Mouse (Mus musculus) ovary, postnatal 10 days (tissue): ENCODE data around the gene Ckb.
"Not testable (repeated sequence)": the region's sequence is repeated elsewhere in the genome, so short reads cannot be mapped to it uniquely, and the experiment has no call there.

Source experiments
- DNase-seq: peaks from one replicate; pipeline ENCODE4 v3.0.0; 2022; ENCODE audit warnings: low spot score

The Ckb gene

DNA sequence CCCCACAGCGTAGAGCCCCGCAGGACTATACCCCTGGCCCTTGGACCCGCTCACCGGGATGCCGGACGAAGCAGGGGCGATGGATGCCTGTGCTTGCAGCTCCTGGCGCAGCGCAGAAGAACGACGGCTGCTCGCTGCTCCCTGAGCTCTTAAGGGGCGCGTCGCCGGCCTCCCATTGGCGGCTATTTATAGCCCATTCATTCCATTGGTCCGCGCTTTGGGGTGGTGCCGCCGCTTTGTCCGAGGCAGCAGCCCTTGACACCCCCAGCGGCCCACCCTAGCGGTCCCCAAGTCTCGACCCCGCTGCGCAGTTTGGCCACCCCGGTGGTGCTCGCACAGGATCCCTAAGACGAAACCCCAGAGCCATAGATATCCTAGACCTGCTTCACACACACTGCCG, at the start of gene Ckb:
Gene Ckb (minus strand): TSS at position 163 of the 400 bp plus-strand sequence.
- DNase-seq = no peak

DNA sequence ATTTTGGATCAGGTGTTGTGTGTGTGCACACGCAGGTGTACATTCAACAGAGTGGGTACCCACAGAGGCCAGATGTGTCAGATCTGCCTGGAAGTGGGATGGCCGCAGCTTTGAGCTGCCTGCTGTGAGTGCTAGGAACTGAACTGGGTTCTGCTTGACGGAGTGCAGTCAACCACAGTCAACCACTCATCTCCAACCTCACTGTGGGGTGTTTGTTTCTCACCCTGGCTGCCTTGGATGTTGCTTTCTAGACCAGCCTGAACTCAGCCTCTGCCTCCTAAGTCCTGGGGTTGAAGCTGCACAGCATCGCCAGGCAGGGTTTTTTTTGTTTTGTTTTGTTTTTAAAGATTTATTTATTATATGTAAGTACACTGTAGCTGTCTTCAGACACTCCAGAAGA, 48.1 kb upstream of the Ckb start:
- no peak for DNase-seq

DNA sequence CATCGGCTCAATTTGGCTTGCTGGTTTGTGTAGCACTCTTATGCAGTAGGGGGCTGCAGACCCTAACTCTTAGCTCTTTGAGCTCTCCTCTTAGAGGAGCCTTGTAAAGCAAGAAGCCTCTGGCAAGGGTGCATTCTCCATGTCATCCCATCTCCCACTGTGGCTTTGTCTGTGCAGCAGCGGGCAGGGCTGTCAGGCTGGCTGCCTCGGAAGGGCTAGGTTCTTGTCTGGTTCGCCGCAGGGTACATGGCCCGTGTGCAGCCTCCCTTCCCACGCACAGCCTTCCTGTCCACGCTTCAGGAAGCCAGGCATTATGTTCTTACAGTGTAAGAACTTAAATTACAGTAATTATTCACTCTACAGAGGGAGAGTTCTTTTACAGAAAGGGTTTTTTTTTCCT, 46.5 kb upstream of the Ckb start:
- DNase-seq = no peak

DNA sequence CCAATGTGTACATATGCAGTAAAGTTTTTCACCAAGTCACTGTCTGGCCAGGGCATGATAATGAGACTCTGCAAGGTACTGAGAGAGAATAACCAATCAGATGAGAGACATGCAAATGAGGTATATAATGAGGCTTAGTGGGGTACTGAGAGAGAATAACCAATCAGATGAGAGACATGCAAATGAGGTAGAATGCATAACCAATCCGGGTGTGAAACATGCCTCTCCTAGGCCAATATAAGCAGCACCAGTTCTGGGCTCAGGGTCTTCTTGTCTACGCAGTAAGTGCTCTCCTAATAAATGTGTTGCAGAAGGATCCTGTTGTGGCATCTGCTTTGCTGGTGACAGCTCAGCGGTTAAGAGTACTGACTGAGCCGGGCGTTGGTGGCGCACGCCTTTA, 44.4 kb upstream of the Ckb start:
- DNase-seq = no peak

DNA sequence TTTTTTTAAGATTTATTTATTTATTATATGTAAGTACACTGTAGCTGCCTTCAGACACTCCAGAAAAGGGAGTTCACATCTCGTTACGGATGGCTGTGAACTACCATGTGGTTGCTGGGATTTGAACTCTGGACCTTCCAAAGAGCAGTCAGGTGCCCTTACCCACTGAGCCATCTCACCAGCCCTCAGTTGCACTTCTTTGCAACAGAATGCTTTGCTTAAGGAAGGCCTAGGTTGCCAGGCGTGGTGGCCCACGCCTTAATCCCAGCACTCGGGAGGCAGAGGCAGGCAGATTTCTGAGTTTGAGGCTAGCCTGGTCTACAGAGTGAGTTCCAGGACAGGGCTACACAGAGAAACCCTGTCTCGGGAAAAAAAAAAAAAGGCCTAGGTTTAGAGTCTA, 41.7 kb upstream of the Ckb start:
- not testable (repeated sequence) for DNase-seq

DNA sequence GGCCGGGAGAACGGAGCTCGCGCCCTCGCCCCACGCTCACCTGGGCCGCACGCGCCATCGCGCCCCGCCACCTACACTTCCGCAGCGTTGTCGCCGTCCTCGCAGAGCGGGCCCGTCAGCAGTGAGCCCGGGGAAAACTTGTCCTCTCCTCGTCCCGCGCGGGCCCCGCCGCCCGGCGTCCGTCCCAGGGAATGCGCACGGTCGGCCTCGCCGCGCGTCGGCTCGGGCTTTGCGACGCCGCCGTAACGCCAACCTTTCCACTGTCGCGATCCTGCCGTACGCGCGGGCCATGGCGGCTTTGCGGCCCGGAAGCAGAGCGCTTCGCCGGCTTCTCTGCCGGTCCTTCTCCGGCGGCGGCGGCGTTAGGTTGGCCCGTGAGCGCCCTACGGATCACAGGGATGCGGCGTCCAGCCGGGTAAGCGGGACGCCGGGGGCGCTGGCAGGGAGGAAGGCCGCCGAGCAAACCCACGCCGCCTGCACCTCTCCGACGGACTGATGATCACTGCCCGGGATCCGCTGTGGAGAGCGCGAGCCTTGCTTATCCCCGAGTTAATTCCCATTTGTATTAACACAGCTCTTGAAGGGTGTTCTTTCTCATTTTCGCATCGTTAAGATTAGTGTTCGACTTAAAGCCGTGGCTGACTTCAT, 41.0 kb upstream of the Ckb start, which contains the start of the genes Bag5 and Apopt1:
Gene Bag5 (minus strand): TSS at position 254 of the 648 bp plus-strand sequence.
Gene Apopt1 (plus strand): TSS at position 258 of the 648 bp plus-strand sequence.
- peak; percentile 78 for DNase-seq

DNA sequence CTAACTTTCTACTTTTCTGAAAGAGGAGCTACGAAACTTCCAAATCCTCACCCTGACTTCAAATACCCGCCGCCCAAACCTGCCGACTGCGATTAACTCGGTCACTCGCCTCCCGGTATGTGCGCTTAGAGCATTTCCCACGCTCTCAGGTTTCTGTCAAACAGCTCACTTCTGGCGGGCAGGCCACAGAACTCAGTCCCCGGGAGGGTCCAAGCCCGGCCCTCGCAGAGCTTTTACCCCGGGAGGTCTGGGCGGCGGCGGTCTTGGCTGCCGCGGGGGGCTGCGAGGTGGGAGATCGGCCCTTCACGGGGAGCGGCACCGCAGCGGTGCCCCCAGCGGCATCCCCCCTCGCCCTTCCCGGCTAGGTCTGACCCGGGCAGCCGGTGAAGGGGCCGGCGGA, 40.3 kb upstream of the Ckb start:
- no peak for DNase-seq

DNA sequence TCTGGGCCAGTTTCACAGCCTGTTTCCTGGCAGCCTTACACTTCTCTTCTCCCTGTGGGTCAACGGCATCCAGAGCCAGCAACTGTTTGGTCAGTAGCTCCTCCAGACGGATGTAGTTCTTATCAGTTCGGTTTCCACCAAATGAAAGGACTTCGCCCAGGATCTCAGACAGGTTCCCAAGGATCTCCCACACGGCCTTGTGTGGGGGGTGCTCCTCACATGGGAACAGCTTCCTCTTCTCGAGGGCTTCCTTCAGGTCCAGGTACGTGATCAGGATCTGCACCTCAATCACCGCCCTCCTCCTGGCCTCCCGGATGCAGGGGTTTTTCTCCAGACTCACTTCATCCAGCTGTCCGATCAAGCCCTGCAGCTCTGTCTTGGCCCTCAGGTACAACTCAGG, 38.0 kb upstream of the Ckb start:
- DNase-seq = no peak

DNA sequence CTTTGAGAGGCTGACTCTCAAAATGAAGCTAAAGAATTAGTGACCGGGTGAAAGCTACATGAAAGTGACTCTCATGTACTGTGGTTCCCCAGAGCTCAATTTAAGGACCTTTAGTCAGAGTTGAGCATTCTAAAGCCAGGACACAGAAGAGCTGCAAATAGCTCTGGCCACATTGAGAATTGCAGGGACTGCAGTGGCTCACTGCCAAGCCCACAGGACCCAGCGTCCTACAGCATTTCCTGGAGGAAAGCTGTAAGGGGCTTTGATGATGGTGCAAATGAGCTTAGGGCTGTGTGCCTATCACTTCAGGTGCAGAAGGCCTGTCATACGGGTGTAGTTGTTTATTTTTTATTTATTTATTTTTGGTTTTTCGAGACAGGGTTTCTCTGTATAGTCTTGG, 36.0 kb upstream of the Ckb start:
- DNase-seq = no peak

DNA sequence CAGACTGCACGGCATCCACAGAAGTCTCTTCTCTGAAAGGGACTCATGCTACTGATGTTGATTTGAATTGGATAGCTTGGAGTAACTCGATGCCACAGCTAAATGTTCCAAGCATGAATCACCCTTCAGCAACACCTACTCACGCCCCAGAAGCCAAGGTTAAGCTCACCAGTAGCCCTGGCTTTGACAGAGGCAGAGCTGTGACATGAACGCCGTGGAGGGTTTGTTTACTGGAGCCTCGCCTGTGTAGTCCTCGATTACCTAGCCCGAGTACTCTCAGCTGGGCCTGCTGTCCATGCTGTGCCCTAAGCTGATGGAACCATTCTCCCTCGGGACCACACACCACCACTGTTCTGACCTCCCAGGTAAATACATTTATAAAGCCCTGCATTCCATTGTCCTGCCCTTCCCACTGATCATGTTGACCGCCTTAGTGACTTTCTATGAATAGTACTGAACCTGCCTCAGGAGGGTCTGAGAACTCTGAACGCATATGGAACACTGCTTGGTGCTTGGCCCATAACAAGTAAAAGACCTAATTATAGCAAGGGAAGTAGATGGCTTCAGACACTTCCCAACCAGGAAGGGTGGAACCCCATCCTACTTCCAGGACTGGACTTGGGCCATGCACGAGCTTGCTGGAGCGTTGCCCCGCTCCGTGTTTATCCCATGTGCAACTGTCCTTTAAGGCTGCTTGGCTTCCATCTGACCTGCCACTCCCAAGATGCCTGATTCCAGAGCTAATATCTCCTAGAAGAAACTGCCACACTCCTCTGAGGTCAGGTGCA, 33.2 kb upstream of the Ckb start:
- no peak for DNase-seq

DNA sequence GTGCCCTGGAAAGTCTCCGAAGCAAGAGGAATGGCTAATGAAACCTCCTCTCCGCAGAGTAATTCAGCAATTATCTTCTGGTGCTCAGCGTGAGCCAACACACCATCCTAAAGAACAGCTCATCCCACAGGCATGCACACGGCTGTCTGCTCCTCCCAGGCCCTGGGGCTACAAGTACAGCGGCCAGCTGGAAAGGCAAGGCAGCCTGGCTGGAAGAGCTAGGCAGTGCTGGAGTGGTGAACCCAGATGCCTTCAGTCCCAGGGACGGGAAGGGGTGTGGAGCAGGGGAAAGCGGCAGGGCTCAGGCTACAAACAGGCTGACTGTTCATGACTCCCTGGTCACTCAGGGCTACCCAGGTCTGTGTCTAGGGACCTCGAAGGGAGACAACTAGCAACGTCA, 32.5 kb upstream of the Ckb start:
- DNase-seq = no peak

DNA sequence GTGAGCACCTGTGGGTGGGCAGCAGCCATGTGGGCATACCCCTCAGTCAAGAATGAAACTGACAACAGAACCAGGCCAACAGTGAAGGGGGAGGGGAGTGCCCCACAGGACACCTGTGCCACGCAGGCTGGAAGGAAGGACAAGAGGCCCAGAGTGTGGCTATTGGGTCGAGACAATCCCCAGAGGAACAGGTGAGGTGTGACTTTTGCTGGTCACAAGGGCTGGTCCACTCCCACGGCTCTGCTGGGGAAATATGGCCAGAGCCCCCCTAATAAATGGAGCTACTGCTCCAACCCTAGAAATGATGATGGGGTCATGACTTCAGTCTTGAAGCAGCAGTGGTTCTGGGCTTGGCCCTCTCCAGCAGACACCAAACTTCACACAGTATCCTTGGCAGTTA, 31.2 kb upstream of the Ckb start:
- DNase-seq = no peak

DNA sequence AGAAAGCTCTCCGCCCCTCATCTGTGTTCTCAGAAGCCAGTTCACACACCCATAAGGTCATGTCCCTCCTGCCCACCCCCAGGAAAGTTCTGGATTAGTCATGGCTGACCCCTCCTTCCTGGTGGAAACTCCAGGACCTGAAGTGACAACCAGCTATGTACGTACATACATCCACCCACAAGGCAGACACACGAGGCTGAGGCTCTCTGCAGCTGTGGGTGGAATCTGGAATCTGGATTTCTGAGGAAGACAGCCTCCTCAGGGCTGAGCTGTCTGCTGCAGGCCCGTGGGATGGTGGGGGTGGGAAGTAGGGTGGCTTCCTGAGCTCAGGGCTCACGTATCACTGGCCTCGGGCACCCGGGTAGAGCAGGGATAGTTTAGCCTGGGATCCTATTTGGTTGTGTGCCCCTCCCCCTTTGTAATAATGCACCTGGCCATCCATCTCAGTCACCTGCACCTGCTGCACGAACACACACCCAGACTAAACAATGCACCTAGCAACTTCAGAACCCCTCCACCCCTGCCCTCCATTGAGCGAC, 28.9 kb upstream of the Ckb start:
- DNase-seq = no peak

DNA sequence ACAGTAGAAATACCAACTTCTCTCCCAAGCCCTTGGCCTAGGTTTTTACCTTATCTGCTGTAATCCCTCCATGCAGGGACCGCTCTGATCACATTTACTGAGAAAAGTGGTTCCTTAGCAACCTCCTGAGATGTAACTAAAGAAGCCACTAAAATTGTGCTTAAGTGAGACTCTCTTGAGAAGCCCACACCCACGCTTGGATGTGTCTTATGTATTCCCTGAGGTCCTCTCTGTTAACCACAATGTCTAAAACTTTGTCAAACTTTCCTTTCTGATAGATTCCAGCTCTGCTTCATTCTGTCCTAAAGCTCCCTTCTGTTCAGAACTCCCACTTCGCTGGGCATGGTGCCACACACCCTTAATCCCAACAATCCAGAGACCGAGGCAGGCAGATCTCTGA, 27.4 kb upstream of the Ckb start:
- DNase-seq = no peak

DNA sequence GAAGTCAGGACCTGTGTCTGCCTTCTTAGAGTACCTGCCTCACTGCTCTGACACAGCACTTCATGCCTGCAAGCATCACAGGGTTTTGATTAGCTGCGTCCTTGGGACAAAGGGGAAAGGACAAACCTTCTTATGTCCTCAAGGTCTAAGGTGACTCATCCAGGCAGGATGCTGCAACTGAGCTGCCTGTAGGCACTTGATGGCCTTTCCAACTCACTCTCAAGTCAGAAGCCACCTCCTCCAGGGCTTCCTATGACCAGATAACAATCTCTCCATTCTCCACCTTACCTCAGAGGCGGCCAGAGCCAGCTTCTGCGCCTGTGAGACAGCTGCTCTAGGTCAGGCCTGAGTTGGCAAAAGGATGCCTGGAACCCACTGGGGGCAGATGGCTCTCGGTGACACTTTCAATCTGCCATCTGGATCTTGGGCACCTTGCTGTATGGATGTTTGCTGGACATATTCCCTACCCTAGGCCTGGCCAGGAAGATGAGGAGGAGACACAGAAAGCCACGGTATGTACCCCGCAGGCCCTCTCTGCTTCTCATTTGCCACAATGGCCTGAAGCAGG, 26.3 kb upstream of the Ckb start:
- no peak for DNase-seq

DNA sequence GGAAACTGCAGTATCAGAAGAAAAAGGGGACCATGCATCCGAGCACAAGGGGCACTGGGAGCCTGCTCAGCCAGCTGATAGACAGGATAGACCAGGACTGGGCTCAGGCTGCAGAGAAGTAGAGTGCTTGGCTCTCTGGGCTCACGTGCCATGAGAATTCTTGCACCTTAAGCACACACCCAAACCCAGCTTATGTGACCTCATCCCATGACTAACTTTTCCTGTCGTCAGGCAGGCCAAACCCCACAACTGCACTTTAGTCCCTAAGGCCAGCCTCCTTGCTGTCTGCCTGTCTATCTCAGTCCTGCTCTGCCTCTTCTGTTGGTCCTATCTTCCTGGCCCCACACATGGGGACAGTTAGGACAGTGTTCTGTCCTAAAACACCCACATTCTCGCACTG, 25.6 kb upstream of the Ckb start:
- DNase-seq = no peak

DNA sequence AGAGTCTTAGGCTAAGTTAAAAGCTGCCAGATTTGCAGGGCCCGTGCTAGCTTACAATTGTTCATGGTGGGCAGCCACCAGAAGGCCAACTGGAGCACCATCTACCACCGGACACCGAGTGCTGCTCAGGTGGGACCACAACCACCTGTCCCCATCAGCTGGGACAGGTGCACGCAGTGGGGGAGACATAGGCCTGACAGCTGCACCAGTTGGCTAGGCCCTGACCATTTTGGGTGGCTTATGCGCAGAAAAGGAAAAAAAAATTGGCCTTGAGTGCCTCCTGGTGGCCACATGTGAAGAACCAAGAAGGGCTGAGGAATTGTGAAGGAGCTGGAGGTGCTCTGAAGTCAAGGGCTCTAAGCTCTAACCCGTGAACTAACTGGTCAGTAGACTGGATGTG, 24.1 kb upstream of the Ckb start:
- no peak for DNase-seq

DNA sequence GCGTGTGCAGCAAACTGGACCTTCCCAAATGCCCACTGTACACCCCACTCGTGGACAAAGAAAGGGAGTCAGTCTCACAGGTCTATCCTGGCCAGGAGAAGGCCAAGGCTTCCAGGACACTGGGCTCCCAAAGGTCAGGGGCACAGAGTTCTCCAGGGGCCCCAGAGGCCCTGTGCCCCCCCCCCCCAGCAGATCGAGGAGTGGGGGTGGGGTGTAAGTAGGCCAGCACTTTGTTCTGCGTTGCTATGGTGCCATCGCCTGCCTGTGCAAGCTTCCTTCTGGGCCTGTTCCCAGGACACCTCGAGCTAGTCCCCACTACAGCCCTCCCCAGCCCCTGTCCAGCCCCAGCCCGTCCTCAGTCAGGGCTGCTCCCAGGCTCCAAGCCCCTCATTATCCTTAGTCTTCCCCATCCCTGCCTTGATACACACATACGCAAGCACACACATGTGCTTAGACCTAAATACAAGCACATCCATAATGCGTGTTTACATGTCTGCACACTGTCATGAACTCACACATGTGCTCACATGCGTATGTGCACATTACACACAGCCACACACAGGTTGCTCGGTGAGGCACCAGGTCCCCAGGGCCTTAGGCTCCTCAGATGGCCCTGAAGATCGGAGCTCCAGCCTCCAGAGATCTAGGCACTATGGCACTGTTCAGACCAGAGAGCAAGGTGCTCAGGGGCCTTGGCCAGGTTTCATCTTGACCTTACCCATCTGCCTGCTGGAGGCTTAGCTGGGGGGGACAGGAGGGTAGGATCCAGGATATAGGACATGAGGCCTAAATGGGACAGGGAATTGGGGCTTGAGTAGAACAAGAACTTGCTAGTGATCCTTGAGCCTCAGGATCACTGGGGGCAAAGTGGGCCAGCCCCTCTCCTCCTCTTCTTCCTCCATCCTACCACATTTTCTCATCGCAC, 23.0 kb upstream of the Ckb start:
- no peak for DNase-seq

DNA sequence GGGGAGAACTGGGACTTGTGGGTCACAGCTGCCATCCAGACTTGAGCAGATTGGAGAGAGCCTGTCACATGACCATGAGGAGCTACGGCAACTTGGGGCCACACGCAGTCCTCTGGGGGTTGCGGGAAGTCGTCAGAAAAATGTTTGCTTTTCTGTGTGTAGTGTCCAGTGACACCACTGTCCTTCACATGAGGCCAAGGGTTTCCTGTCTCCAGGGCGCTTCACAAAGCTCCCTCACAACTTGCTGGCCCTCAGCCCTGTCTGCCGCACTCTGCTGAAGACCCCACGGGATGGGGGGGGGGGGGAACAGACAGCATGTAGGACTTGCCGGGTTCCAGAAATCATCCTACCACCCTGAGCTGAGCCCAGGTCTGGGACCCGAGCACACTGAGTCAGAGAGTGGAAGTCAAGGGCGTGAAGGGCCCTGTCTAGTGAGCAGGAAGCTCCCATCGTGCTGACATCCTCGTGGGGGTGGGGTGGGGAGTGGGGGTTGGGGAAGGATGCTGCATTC, 22.2 kb upstream of the Ckb start:
- DNase-seq = no peak

DNA sequence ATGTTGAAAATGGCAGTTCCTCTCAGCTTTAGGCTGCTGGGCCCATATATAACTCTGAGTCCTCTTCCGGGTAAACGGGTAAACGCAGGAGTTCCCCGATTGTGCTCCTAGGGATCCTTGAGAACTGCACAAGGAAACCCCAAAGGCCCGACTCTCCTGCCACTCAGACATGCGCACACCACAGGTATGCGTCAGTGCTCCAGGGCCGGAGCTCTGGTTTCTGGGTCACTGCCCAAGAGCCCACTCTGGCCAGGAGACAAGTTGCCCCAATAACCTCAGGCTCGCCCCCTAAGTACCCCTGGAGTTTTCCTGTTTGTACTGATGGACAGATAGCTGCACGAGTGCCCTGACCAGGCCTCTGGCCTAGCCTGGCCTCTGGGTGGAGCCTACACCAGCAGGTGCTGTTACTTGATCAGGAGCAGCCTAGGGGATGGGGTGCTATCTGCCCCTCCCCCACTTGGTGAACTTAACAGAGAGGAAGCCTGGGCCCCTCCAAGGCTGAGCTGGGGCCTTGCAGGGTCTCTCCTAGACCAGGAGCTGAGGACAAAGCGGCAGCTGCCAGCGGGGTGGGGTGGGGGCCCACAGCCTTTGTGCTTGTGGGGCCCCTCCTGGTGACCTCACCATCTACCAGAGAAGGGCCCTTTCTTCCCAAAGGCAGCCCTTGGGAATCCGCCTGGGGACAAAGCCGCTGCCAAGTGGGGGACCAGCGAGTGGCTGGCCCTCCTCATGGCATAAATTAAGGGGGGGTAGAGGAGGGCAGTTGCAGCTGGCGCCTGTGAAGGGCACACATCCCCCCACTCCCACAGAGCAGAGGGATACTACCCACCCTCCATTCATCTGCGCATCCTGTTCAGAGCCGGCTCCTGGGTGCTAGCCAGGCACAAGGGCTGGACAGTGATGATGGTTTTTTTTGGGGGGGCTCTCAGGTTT, 21.5 kb upstream of the Ckb start:
- DNase-seq = no peak

DNA sequence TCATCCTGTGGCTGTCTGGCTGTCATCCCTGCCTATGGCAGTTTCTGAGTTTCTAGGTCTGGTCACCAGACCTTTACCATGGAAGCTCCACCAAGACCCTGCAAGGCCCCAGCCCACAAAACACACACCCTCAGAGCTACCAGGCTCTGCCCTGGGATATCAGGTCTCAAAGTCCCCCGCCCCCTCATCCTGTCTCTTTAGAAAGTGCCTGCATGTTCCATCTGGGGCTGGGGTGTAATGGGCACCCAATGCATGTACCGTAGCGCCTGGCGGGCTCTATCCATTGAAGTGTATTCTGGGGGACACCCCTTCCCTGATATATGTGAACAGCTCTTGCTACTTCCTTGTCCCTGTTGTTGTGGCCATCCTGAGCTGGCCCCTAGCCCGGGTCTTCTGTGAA, 20.8 kb upstream of the Ckb start:
- DNase-seq = no peak
